Mouse (Mus musculus) MEL (cell line): ENCODE data around the gene Gm20388.

Experiments
- CHD2 ChIP-seq: IDR thresholded peaks from 2 replicates; pipeline ENCODE4 v1.6.1; 2011; ENCODE audit warnings: low read length, improper control_type of control experiment
- CTCF ChIP-seq, 3 experiments: IDR thresholded peaks in 2 of 3; conservative IDR thresholded peaks in 1 of 3; 2 replicates each; pipeline ENCODE4 v1.5.1; 2011 to 2012; ENCODE audit warnings: low read length in 3 of 3, low read depth in 2 of 3, mild to moderate bottlenecking in 2 of 3, improper control_type of control experiment in 1 of 3, inconsistent platforms in 1 of 3, mixed read lengths in 1 of 3, moderate library complexity in 1 of 3; ENCODE audit not compliant: control insufficient read depth in 1 of 3, insufficient read depth in 1 of 3, poor library complexity in 1 of 3, severe bottlenecking in 1 of 3
- E2F4 ChIP-seq: IDR thresholded peaks from 2 replicates; pipeline ENCODE4 v1.6.1; 2011; ENCODE audit warnings: low read depth, low read length, improper control_type of control experiment, borderline replicate concordance
- EP300 ChIP-seq, 2 experiments: IDR thresholded peaks; 2 replicates each; pipeline ENCODE4 v1.6.1; 2011; ENCODE audit warnings: improper control_type of control experiment in 2 of 2, low read length in 2 of 2, low read depth in 1 of 2, mild to moderate bottlenecking in 1 of 2
- GATA1 ChIP-seq: IDR thresholded peaks from 2 replicates; pipeline ENCODE4 v1.6.1; 2011; ENCODE audit warnings: low read depth, low read length, improper control_type of control experiment
- HCFC1 ChIP-seq: IDR thresholded peaks from 2 replicates; pipeline ENCODE4 v1.6.1; 2012; ENCODE audit warnings: low read depth, mild to moderate bottlenecking, inconsistent platforms, low read length, improper control_type of control experiment, moderate library complexity
- MAZ ChIP-seq: IDR thresholded peaks from 2 replicates; pipeline ENCODE4 v1.6.1; 2012; ENCODE audit warnings: low read depth, mild to moderate bottlenecking, inconsistent platforms, low read length, improper control_type of control experiment
- POLR2A ChIP-seq, 2 experiments: IDR thresholded peaks; 2 replicates each; pipeline ENCODE4 v1.6.1; 2011 to 2012; ENCODE audit warnings: low read length in 2 of 2, mild to moderate bottlenecking in 2 of 2, control low read depth in 1 of 2, improper control_type of control experiment in 1 of 2, low read depth in 1 of 2, moderate library complexity in 1 of 2; ENCODE audit not compliant: control insufficient read depth in 1 of 2, insufficient read depth in 1 of 2, poor library complexity in 1 of 2
- POLR2AphosphoS2 ChIP-seq: IDR thresholded peaks from 2 replicates; pipeline ENCODE4 v1.6.1; 2011; ENCODE audit warnings: low read length, improper control_type of control experiment
- ZC3H11A ChIP-seq: IDR thresholded peaks from 2 replicates; pipeline ENCODE4 v1.6.1; 2012; ENCODE audit warnings: low read depth, mild to moderate bottlenecking, inconsistent platforms, low read length, improper control_type of control experiment

- TF ChIP-seq POLR2AphosphoS2 (no peak), CTCF (IDR thresholded peaks at IDR 0.05 in 2 of 3, conservative IDR thresholded peaks at IDR 0.05 in 1 of 3; ENCODE audit: control insufficient read depth in 1 of 3, insufficient read depth in 1 of 3, low read depth in 2 of 3, low read length in 3 of 3, poor library complexity in 1 of 3, severe bottlenecking in 1 of 3) (peak in 1 of 3 experiments; percentile 40; a peak in 2 of 6 replicates), E2F4 (no peak), GATA1 (peak; percentile 72), EP300 (IDR thresholded peaks at IDR 0.05; ENCODE audit: low read depth in 1 of 2, low read length in 2 of 2) (peak in 1 of 2 experiments; percentile 41; a peak in 1 of 4 replicates), MAZ (no peak), POLR2A (IDR thresholded peaks at IDR 0.05; ENCODE audit: control insufficient read depth in 1 of 2, insufficient read depth in 1 of 2, low read depth in 1 of 2, low read length in 2 of 2, poor library complexity in 1 of 2) (no peak), CHD2 (no peak), ZC3H11A (no peak), HCFC1 (no peak)
These were observed 3723.9 kb downstream of the Gm20388 start for GRCm38 (mm10) chr8:123634395-123635131.
